Mouse (Mus musculus): ENCODE measurements at regions not wholly inside any gene's neighbourhood (a gene's known extent, or its start where the extent isn't known, plus 50 kb on each side); places are given as distances from the start of the nearest gene placed in this dataset.
A peak's percentile ranks its signal among the peaks of the same experiment; 100 is the strongest.

DNA sequence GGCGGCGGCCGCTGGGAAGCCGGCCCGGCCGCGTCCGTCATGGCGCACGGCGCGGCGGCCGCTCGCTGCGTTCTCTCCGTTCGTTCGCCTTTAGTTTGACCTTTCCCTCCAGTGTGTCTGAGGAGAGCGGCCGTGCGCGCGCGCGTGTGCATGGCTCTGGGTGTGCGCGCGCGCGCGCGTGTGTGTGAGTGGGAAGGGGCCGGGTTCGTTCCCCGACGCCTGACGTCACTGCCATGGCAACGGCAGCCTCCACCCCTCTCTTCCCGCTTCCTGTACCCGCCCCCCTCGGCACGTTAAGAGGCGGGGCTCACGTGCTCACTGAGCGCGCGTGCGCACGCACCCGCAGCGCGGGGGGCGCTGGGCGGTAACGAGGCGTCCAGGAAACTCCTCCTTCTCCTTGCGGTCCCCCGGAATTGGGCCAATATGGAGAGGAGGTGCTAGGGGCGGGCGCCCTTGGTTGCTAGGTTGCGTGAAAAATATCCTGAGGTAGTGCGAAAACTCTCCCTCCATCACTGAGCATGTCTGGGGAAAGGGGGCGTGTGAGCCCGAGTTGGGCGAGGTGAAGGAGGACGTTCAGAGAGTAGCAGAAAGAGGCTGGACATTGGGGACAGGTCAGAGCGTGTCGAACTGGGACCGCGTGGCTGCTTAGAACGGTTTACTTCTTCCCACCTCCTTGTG is 1862.5 kb upstream of the Lrrc6 start:
- TF ChIP-seq CTCF (conservative IDR thresholded peaks at IDR 0.05; ENCODE audit: insufficient read depth, insufficient read length, low read depth, low read length) (no peak), POLR2A (IDR thresholded peaks at IDR 0.05; ENCODE audit: low read depth, low read length) (peak; percentile 66)
